Mouse (Mus musculus): Measurements from ENCODE around the gene Golt1b. TPM values are rescaled to one million over a fixed set of nuclear protein-coding genes. Genes with fewer than 3 reads are reported as not detected.

The Golt1b gene
- polyA plus RNA-seq, 1 experiment from 2014 or later: 83.2 TPM

DNA sequence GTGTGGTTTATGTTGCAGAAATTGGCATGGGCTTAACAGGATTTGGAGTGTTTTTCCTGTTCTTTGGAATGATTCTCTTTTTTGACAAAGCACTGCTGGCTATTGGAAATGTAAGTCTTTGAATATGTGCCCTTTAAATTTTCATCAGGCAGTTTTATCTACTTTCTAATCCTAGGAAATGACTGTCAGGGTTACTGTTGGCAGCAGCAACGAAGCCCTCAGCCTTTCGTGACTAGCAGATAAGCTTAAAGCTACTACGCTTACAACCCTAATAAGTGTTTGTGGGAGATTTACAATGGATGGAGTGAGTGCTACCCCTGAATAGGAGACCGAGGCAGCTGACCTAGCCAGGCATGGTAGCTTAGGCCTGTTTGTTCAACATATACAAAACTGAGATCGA is 5.3 kb downstream of the Golt1b start:
- WGBS: 93% methylated on average over 5 of the region's 5 CpGs
- peaks cover 20% of the 10 kb centered on the region for H3K4me1 ChIP-seq (replicated peaks)
- H3K27me3 ChIP-seq: no peaks in the 10 kb centered on the region
- H3K4me3 ChIP-seq: no peak overlapping the region
- ATAC-seq (ENCODE audit: low FRiP score): no peak
- H3K4me2 ChIP-seq: no peak overlapping the region
- no peak overlapping the region for H3K9ac ChIP-seq
- H3K27ac ChIP-seq: no peak overlapping the region
- H3K36me3 ChIP-seq: peaks cover 36% of the 10 kb centered on the region
- no peaks in the 10 kb centered on the region for H3K9me3 ChIP-seq

DNA sequence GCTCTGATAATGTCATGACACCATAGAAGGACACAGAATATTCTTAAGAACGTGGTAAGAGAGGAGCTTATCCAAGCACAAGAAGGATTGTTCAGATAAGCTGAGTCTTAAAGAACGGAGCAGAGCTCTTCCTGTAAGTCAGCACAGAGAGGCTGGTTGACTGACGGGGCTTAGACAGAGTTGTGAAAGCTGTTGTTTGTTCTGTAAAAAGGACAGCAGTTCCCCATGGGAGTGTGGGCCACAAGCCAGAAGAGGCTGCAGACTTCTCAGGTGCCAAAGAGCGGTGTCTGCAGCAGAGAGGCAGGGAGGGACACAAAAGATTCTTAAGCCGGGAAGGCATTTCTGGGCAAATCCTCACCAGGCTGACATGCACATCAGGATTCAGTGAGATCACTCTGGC is 7.6 kb downstream of the Golt1b start:
- ATAC-seq (ENCODE audit: low FRiP score): no peak
- no peaks in the 10 kb centered on the region for H3K27me3 ChIP-seq
- 92% methylated on average over 5 of the region's 5 CpGs for WGBS
- H3K36me3 ChIP-seq: peaks cover 36% of the 10 kb centered on the region
- 0 out of 2 replicates have a peak, but pooled peaks cover 2% of the 10 kb centered on the region for H3K4me1 ChIP-seq (replicated peaks)
- no peak overlapping the region for H3K4me3 ChIP-seq
- no peak overlapping the region for H3K4me2 ChIP-seq
- no peak overlapping the region for H3K27ac ChIP-seq
- no peak overlapping the region for H3K9ac ChIP-seq
- H3K9me3 ChIP-seq: no peaks in the 10 kb centered on the region

DNA sequence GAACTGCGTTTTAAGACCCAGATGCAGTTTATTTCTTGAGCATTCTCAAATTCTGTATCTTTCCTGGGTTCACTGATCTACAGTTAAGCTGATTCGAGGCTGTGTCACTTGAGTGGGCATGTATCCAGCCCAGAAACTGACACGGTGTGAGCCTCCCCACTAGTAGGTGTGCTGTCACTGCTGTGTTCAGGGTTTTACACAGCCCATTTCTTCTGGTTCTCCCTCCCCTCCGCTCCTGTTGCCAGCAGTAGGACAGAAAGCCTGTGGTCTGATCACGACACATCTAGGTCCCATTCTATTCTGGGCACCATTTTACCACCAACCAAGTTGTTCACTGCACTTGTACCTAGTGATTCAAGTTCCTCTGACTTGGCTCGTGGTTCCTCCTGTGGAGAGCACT is 8.7 kb downstream of the Golt1b start:
- Histone ChIP-seq H3K4me1 (replicated peaks) (no peaks in the 10 kb centered on the region), H3K9me3 (no peaks in the 10 kb centered on the region), H3K9ac (no peak overlapping the region), H3K4me2 (no peak overlapping the region), H3K27ac (no peak overlapping the region), H3K36me3 (peaks cover 44% of the 10 kb centered on the region), H3K4me3 (no peak overlapping the region), H3K27me3 (no peaks in the 10 kb centered on the region)
- no peak for ATAC-seq (ENCODE audit: low FRiP score)
- WGBS: 94% methylated on average over 6 of the region's 6 CpGs

DNA sequence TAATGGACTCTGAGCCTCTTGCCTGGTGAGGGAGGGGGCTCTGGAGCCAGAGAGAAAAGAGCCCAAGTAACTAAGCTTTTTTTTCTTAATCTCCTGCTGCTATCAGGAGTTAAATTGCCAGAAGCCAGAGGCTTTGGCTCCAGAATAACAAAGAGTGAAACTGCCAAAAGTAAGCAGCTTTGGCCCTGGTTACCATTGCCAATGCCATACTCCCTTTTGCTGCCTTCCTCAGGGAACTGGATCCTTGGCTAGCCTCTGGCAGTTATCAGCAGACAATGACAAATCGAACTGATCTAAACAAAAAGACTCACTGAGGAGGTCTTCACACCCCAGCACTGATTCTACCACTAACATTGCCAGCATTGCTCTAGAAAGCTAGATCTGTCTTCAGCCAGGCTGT is 24.1 kb downstream of the Golt1b start:
- Histone ChIP-seq H3K27me3 (peaks cover 45% of the 10 kb centered on the region), H3K4me2 (no peak overlapping the region), H3K9me3 (no peaks in the 10 kb centered on the region), H3K4me3 (no peak overlapping the region), H3K27ac (no peak overlapping the region), H3K36me3 (no peaks in the 10 kb centered on the region), H3K9ac (no peak overlapping the region), H3K4me1 (replicated peaks) (peaks cover 12% of the 10 kb centered on the region)
- WGBS: 11% methylated on average over 1 of the region's 1 CpGs
- no peak for ATAC-seq (ENCODE audit: low FRiP score)

DNA sequence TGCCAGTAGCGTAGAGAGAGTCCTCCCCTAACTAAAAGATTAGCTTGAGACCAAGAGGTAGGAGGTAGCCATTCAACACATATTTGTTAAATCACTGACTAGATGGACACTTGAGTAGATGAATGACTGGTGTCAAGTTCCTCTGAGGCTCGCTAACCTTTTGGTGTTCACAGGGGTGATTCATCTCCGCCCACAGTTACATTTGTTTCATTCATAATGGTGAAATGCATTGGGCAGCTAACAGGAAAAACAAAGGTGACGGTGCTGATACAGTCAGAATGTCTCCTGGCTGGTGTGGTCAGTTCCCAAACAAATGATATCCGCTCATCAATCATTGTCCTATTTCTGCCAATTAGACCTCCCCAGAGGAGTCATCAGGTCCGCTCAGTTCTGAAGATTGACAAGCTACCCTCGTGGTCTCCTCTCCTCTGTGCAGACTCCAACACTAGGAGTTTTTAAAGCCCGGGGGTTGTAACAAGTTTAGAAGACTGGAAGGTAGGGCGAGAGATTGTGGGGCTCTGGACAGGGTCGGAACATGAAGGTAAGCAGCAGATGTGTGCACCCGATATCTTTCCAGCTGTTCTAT is 26.0 kb downstream of the Golt1b start, which contains the start of gene Spx:
TSS of gene Spx (plus strand) at position 536 of the 586 bp plus-strand sequence.
- H3K27me3 ChIP-seq: peaks cover 48% of the 10 kb centered on the region
- H3K4me1 ChIP-seq (replicated peaks): peaks cover 12% of the 10 kb centered on the region
- H3K4me3 ChIP-seq: no peak within 1 kb of the TSS
- H3K4me2 ChIP-seq: peak within 1 kb of the TSS; percentile 60
- H3K9me3 ChIP-seq: no peaks in the 10 kb centered on the region
- no peak within 1 kb of the TSS for H3K27ac ChIP-seq
- no peak within 1 kb of the TSS for H3K9ac ChIP-seq
- WGBS: 64% methylated on average over 11 of the region's 11 CpGs
- no peaks in the 10 kb centered on the region for H3K36me3 ChIP-seq
- ATAC-seq (ENCODE audit: low FRiP score): no peak

DNA sequence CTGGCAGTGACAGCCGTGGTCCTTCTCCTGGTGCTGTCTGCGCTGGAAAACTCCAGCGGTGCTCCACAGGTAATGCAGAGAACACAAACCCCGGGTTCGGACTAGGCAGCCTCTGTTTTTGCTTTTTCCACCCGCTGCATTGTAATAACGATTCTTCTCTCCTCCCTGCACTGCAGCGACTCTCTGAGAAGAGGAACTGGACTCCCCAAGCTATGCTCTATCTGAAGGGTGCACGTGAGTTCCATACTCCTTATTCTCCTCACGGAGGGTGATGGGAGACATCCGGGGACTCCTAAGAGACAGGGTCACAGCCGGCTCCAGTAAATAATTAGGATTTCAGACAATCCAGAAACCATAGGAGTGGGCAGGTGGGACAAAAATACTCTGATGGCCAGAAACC is 26.8 kb downstream of the Golt1b start:
- H3K27ac ChIP-seq: no peak overlapping the region
- H3K9me3 ChIP-seq: no peaks in the 10 kb centered on the region
- H3K36me3 ChIP-seq: peaks cover 5% of the 10 kb centered on the region; the same call in 1 of the 2 replicates
- H3K9ac ChIP-seq: no peak overlapping the region
- peaks cover 12% of the 10 kb centered on the region for H3K4me1 ChIP-seq (replicated peaks)
- ATAC-seq (ENCODE audit: low FRiP score): no peak
- H3K4me3 ChIP-seq: no peak overlapping the region
- peak overlapping the region; percentile 60 for H3K4me2 ChIP-seq
- WGBS: 13% methylated on average over 12 of the region's 12 CpGs
- H3K27me3 ChIP-seq: peaks cover 48% of the 10 kb centered on the region

DNA sequence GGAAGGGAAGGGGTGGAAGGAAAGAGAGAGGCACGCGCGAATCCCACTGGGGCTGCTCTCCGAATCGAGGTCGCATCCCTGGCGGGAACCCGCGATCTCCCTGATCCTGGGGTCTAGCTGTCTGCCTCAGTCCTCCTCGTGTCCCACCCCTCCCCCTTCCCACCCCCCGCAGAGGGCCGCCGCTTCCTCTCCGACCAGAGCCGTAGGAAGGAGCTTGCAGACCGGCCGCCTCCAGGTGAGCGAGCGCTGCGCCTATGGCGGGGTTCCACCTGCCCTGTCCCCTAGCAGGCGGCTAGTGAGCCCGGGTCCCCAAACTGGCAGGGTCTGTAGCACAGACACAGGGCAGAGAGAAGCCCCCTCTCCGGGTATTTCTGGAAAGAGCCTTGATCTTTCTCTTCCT is 27.6 kb downstream of the Golt1b start:
- H3K9ac ChIP-seq: peak overlapping the region; percentile 68
- 3% methylated on average over 24 of the region's 24 CpGs for WGBS
- ATAC-seq (ENCODE audit: low FRiP score): peak; percentile 75

DNA sequence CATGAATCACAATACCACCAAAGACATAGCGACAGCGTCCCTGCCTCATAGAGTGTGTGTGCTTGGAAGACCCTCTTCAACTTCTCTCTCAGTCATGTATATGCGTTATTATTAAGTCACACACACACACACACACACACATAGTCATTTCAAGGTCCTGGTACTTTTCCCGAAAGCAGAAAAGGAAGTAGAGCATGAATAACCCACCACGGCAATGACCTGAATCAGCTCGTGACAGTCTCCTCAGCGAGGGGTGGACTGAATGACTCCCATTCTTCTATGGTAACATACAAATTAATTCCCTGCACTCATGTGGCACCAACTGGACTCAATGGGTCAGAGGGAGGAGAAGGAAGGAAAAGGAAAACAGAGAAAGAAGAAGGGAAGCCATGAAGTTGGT is 38.0 kb downstream of the Golt1b start:
- Histone ChIP-seq H3K4me2 (no peak overlapping the region), H3K4me3 (no peak overlapping the region), H3K27ac (no peak overlapping the region), H3K9me3 (no peaks in the 10 kb centered on the region), H3K27me3 (no peaks in the 10 kb centered on the region), H3K36me3 (no peaks in the 10 kb centered on the region), H3K4me1 (replicated peaks) (no peaks in the 10 kb centered on the region), H3K9ac (no peak overlapping the region)
- WGBS: 72% methylated on average over 7 of the region's 7 CpGs
- ATAC-seq (ENCODE audit: low FRiP score): no peak

More for the DNA sequence above, 27.6 kb downstream of the Golt1b start:
- no peak overlapping the region for H3K27ac ChIP-seq
- peak overlapping the region; percentile 39 for H3K4me3 ChIP-seq
- H3K27me3 ChIP-seq: peaks cover 48% of the 10 kb centered on the region
- no peaks in the 10 kb centered on the region for H3K9me3 ChIP-seq
- peak overlapping the region; percentile 60 for H3K4me2 ChIP-seq
- peaks cover 12% of the 10 kb centered on the region for H3K4me1 ChIP-seq (replicated peaks)
- peaks cover 5% of the 10 kb centered on the region; the same call in 1 of the 2 replicates for H3K36me3 ChIP-seq

DNA sequence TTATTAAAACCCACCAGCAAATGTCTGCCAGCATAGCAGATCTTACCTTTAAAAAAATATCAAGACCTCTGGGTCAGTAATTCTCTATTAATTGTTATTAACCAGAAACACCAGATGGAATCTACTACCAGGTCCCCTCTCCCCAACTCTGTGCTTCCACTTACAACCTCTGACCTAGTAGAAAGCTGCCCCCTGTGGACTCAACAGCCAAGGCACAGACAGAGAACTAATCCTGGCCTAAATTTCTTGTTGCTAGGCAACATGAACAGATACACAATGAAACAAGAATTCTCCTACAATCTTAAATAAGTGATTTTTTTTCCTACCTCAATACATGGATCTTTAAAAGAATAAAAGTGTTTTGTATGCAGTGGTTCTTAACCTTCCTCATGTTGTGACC is 42.1 kb downstream of the Golt1b start:
- H3K4me1 ChIP-seq (replicated peaks): no peaks in the 10 kb centered on the region
- no peaks in the 10 kb centered on the region for H3K9me3 ChIP-seq
- no peak for ATAC-seq (ENCODE audit: low FRiP score)
- no peak overlapping the region for H3K27ac ChIP-seq
- no peaks in the 10 kb centered on the region for H3K27me3 ChIP-seq
- H3K4me3 ChIP-seq: no peak overlapping the region
- no peak overlapping the region for H3K4me2 ChIP-seq
- no peak overlapping the region for H3K9ac ChIP-seq
- H3K36me3 ChIP-seq: no peaks in the 10 kb centered on the region

DNA sequence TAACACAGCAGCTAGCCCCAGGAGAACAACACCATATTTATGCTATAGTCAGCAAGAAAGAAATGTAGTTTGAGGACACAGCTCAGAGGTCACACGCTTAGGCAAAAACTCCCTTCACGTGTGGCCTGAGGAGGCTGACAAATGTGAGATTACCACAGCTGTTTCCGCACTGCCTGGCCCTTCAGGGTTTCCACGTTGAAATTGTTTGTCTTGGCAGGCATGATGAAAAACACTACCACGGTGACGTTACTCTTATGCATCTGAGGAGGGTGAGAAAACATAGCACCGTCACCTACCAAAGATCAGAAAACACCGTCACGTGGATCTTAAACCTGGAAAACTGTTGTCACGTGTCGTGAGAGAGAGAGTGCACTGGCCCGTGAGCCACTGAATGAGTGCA is 64.4 kb downstream of the Golt1b start:
- ATAC-seq (ENCODE audit: low FRiP score): no peak
- no peak overlapping the region for H3K4me3 ChIP-seq
- no peaks in the 10 kb centered on the region for H3K36me3 ChIP-seq
- 76% methylated on average over 12 of the region's 12 CpGs for WGBS
- H3K4me2 ChIP-seq: no peak overlapping the region
- no peaks in the 10 kb centered on the region for H3K27me3 ChIP-seq
- no peak overlapping the region for H3K9ac ChIP-seq
- no peak overlapping the region for H3K27ac ChIP-seq
- no peaks in the 10 kb centered on the region for H3K9me3 ChIP-seq
- H3K4me1 ChIP-seq (replicated peaks): no peaks in the 10 kb centered on the region

DNA sequence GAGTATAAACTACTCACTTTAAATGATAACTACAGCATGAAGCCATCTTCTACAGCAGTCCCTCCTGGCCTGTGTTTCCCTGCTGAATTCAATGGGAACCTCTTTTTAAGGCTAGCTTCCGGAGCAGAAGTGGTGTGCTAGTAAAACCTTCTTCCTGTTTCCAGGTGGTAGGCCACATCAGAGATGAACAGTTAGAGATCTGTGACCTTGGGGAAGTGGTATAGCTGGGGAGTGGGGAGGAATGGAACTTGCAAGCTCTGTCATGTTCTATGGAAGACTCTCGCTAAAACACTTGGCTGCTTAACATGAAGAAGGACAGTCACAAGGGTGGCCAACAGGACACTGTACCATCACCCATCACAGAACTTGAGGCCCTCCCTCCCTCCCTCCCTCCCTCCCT is 66.3 kb downstream of the Golt1b start:
- ATAC-seq (ENCODE audit: low FRiP score): no peak
- Histone ChIP-seq H3K9ac (no peak overlapping the region), H3K36me3 (no peaks in the 10 kb centered on the region), H3K4me1 (replicated peaks) (peaks cover 5% of the 10 kb centered on the region; the same call in 1 of the 2 replicates), H3K4me3 (no peak overlapping the region), H3K27ac (no peak overlapping the region), H3K9me3 (no peaks in the 10 kb centered on the region), H3K4me2 (no peak overlapping the region), H3K27me3 (no peaks in the 10 kb centered on the region)
- WGBS: 81% methylated on average over 2 of the region's 2 CpGs
